Mouse (Mus musculus) frontal cortex, postnatal 36 days (tissue): ENCODE measurements at regions not wholly inside any gene's neighbourhood (a gene's known extent, or its start where the extent isn't known, plus 50 kb on each side); places are given as distances from the start of the nearest gene placed in this dataset.

Experiments
- DNase-seq, 2 experiments: peaks; one replicate each; pipeline ENCODE4 v3.0.0; 2022; ENCODE audit warnings: low spot score in 2 of 2

DNA sequence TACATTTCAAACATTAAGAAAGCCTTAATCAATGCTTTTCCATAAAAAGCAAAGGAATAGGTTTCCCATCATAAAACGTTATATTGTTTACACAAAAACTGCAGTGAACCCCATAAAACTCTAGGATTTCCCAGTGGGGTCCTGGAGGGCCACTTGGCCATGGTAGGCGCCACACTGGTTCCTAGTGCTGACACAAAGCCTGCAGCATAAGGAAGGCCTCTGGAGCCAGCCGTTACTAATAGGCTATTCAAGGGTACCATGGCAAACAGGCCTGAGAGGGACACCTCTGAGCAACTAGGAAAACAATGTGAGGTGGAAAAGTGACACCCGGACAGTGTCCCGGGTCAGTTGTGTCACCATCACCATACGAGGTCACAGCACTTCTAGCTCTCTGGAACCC, 231.9 kb downstream of the Ttc32 start:
- no peak for DNase-seq

- no peak for DNase-seq
These were observed 236.4 kb downstream of the Ttc32 start for GRCm38 (mm10) chr12:9266221-9266620.

DNA sequence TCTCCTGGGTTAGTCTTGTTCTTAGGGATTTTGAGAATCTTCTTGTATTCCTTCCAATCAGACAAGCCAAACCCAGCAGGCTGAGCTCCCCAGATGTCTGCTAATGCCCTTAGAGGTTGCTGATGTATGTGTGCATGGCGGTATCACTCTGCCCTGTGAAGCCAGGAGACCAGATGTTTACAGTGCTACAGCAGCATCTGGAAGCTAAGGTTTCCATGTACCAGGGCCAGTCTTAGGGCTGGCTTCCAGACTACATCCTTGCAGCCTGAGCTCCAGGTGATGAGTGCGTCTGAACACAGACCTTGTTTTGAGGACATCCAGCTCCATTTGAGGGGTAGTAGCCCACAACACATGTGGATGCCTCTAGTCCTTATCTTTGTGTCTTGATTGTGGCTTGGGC, 241.7 kb downstream of the Ttc32 start:
- no peak for DNase-seq

DNA sequence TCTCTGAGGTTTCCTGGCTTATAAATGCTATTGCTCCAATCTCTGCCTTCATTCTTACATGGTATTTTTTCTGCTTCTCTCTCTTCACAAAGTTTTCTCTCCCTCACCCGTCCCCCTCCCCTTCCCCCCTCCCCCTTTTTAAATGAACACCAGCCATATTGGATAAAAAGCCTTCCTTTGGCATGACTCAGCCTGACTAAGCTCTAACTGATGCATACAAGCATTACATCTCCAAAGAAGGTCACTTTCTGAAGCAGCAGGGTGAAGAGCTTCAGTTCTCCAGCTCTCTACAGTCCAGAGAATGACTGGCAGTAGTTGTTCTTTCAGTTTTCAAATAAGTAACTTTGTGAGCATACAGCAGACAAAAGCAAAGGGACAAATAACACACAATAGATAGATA, 244.4 kb downstream of the Ttc32 start:
- DNase-seq = no peak

GRCm38 (mm10) chr12:9275697-9276096, 245.9 kb downstream of the Ttc32 start:
- DNase-seq = no peak

GRCm38 (mm10) chr12:9278735-9279134, 248.9 kb downstream of the Ttc32 start:
- DNase-seq = no peak

DNA sequence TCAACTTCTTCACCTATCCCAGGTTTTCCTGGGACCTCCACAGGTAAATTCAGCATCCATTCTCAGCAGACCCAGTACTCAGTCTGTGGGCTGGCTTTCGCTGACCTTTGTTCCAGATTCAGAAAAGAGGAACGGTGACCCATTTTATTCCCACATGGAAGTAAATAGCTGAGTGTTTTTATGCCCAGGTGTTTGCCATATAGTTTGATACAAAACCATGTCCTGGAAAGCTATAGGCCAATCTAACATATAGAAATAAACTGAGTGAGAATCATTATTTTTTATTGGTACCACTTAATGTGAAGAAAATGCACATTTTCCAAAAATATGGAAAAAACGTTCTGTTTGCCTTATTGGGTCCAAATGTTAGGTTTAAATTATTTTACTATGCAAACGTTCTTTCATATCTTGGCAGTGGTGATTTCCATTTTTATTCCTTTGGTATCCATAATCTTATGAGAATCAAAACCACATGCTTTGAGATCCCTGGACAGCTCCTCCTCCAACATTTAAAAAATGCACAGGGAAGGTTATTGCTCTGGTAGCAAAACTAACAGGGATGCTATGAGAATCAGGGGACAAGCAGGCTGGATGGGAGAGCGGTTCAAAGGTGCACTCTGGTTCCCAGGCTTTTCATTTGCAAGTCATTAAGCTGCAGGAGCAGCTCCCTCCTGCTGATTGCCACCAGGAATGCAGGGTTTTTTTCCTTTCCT, 250.3 kb downstream of the Ttc32 start:
- DNase-seq = no peak

DNA sequence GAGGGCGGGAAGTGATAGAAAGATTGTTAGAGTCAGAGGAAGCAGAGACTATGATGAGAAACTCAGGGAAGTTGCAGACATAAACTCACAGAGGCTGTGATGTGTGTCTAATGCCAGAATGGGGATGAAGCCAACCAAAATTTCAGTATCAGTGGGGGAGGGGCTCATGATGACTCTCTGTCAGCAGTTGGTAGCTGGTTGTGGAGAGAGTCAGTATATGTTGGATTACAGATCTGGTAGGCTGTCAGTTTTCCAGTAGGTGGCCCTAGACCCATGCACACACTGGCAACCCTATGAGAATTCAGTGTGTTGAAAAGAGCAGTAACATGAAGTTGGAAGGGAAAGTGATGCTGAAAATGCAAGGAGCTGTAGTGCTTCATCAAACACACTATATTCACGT, 257.5 kb downstream of the Ttc32 start:
- no peak for DNase-seq

DNA sequence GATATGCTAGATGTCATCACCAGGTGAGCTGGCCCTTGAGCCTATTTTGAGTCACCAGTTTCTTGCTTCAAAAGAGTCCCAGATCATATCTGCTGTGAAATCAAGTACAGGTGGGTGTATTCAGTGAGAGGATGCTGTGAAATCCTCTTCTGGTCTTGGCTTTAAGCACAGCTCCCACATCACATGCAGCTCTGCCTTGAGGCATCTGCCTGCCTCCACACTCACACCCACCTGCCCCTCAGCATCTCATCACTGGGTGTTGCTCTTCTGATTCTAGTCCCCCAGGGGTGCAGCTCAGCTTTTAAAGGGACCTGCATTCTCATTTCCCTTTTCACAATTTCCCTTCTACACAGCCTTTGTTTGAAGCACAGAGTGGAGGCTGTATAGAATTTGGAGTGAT, 262.9 kb downstream of the Ttc32 start:
- peak; percentile 59 to 78 for DNase-seq

DNA sequence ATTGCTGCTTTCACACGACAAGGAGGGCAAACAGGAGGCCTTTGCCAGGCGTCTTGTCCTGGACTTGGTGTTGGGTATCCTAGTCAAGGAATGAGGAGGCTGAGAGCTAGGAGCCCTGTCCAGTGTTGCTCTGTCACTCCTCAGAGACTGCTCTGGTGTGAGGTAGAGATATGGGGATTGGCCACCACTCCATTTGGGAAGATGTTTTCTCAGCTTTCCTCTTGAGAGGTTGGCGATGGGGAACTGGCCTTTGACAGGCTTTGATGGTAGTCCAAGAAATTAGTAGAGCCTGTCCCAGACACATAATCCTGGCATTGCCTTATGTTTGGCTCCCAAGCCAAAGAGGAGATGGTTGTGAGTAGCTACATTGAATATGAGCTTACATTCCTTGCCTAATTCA, 265.4 kb downstream of the Ttc32 start:
- DNase-seq = no peak

- no peak for DNase-seq
These were observed 269.3 kb downstream of the Ttc32 start for GRCm38 (mm10) chr12:9298848-9299655.

- DNase-seq = peak; percentile 28 to 36
These were observed 265.8 kb upstream of the Osr1 start for GRCm38 (mm10) chr12:9304146-9304545.

DNA sequence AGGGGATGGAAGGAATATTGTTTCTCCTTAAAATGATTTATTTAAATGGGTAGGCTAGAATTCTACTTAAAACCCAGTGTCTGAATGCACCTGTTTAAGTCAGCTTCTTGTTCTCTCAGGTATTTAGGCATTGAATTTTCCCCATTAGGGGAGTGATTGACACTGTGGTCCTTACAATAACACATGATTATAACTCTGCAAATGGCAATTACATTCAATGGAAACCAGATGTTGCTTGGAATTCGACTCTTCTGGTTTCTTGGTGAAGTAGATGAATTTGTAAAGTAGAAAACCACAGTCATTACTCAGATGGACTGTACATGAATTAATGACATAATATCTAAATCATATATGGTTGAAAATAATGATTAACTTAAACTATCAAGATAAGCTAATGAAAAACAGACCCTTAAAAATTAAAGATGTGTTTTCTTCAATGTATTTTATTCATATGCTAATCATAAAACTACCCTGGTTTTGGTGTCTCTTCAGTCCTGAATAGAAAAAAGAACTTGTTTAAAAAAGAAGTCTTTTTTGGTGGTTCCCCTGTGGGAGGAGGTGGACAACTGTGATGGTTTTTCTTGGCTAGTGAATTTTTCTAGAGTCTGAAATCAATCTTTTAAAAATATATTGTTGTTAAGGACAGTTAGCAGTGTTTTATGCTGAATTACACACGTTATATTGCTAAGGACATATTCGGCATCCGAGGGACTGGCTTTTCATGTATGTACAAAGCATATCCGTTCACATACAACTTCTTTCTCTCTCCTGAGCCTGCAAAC, 231.8 kb upstream of the Osr1 start:
- peak in 1 of 2 experiments; percentile 20 for DNase-seq

GRCm38 (mm10) chr12:9338801-9339231, 231.1 kb upstream of the Osr1 start:
- peak; percentile 1 to 11 for DNase-seq

DNA sequence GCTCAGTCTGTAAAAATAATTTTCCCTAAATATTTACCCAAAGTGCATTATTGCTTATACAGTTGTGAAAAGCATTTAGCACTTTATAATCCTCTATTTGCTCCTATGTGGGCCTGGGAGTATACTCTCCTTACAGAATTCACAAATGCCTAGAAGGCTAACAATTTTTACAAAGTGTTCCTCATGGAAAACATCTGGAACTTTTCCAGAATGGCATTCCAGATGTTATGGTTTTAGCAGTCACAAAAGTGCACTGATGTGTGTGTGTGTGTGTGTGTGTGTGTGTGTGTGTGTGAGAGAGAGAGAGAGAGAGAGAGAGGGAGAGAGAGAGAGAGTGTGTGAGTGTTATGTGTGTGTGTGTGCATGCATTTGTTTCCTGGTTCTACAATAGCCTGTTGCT, 229.1 kb upstream of the Osr1 start:
- DNase-seq = no peak

DNA sequence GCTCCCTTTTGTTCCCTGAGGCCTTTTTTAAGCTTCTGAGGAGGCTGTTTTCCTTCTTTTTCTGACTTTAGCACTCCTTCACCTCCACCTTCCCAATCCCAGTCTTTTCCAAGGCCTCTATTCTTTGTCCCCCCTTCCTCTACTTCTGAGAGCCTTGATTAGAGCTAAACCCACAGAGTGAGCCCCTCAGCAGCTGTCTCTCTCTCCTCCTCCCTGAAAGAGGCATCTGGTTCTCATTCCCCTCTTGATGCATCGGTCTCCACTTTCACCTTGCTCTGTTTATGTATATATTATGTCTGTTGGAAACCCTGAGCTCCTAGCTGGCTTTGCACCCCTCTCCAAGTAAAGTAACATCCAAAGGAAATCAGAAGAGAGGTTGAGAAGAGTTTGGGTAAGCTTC, 224.6 kb upstream of the Osr1 start:
- DNase-seq = no peak

GRCm38 (mm10) chr12:9355512-9355911, 214.4 kb upstream of the Osr1 start:
- no peak for DNase-seq

- DNase-seq = no peak
These were observed 212.1 kb upstream of the Osr1 start for GRCm38 (mm10) chr12:9357856-9358255.

- no peak for DNase-seq
These were observed 211.0 kb upstream of the Osr1 start for GRCm38 (mm10) chr12:9358872-9359271.

DNA sequence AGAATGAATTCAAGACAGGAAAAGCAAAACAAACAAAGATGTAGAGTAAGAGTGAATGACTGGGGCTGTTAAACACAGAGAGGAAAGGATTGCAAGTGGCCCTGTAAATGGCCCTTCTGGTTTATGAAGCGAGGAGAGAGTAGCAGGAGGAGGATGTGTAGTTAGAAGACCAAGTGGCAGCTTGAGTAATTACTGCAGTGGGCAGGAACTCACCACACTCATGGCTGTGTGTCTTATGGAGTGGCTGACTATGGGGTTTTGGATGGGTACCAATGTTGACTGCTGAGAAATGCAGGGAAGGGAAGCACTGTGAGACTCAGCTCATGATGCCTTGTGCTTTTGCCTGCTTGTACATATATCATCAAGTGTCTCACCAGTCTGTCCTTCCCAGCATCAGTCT, 204.0 kb upstream of the Osr1 start:
- no peak for DNase-seq

GRCm38 (mm10) chr12:9368682-9369081, 201.2 kb upstream of the Osr1 start:
- DNase-seq = no peak

DNA sequence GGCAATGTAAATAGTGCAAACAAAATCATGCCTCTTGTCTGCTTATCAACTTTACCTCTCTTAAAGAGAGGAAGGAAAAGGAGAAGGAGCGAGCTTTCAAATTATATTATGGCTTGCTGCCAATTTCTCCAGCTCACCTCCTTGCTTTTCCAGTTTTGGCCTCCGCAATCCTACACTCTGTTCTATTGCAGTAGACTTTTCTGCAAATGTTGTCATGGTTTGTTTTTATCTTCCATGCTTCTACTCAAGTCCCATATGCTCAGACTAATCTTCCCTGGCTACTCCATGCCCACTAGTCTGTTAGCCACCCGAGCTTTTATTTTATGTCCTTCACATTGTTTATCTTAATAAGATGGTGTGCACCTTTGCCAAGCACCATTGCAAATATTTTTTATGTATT, 168.0 kb upstream of the Osr1 start:
- peak in 1 of 2 experiments; percentile 17 for DNase-seq
